Mouse (Mus musculus) regulatory T cell (primary cell): ENCODE measurements around the gene Tfb2m.

Experiments
- in situ Hi-C: fragments of 300-600 bp; cut with MboI, MseI; formaldehyde crosslinking; loops from one replicate; pipeline ENCODE4 v1.15.1; 2025; ENCODE audit warnings: high pct_unique_total_duplicates

Gene Tfb2m

GRCm38 (mm10) chr1:179506530-179507315, 39.3 kb downstream of the Tfb2m start:
- in situ Hi-C loops: no loop called here

GRCm38 (mm10) chr1:179502565-179502964, 43.5 kb downstream of the Tfb2m start:
- in situ Hi-C loops: loop anchor here (5.0 kb wide), 1 partner anchor 120 kb away; no protein-coding TSS in a partner anchor

- in situ Hi-C loops: loop anchor here (25.0 kb wide), 1 partner anchor 962 kb away; the partner anchor contains the start of gene Kif26b
These were observed 46.8 kb downstream of the Tfb2m start for GRCm38 (mm10) chr1:179499257-179499656.

DNA sequence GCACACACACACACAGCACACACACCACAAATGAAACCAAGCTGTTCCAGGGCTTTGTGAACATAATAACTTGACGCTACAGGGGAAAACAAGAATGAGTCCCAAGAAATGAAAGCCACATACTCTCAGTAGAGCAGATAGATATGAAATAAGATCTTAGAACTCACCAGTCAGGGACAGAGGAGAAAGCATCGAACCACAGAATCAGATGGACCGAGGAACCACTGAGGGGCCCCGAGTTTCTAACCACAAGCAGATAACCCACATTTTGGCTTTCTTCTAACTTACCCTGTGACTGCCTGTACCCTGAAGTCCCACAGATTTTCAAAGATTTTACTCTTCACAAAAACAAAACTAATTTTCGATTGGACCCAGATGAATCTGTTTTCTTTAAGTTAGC, 53.2 kb downstream of the Tfb2m start:
- in situ Hi-C loops: loop anchor here (25.0 kb wide), 1 partner anchor 956 kb away; the partner anchor contains the start of gene Kif26b

- in situ Hi-C loops: loop anchor here (25.0 kb wide), 1 partner anchor 951 kb away; the partner anchor contains the start of gene Kif26b
These were observed 57.5 kb downstream of the Tfb2m start for GRCm38 (mm10) chr1:179488520-179488919.

DNA sequence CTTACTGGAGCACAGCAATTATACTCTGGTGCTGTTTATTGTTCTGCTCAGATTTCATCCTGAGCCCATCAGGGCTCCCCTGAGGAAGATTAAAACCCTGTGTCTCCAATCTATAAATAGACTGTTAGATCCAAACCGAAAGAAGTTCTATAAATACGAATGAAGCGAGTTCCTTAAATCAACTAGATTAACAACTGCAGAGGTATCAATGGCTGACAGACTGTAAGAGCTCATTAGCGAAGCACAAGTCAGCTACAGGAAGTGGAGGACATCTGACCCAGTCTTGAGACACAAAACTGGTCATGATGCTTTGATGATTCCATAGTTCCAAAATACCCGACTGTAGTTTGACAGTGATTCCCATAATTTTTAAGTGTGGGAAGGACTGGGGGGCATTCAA, 58.1 kb downstream of the Tfb2m start:
- in situ Hi-C loops: loop anchor here (25.0 kb wide), 1 partner anchor 951 kb away; the partner anchor contains the start of gene Kif26b

GRCm38 (mm10) chr1:179487238-179487637, 58.8 kb downstream of the Tfb2m start:
- in situ Hi-C loops: loop anchor here (25.0 kb wide), 1 partner anchor 950 kb away; the partner anchor contains the start of gene Kif26b

DNA sequence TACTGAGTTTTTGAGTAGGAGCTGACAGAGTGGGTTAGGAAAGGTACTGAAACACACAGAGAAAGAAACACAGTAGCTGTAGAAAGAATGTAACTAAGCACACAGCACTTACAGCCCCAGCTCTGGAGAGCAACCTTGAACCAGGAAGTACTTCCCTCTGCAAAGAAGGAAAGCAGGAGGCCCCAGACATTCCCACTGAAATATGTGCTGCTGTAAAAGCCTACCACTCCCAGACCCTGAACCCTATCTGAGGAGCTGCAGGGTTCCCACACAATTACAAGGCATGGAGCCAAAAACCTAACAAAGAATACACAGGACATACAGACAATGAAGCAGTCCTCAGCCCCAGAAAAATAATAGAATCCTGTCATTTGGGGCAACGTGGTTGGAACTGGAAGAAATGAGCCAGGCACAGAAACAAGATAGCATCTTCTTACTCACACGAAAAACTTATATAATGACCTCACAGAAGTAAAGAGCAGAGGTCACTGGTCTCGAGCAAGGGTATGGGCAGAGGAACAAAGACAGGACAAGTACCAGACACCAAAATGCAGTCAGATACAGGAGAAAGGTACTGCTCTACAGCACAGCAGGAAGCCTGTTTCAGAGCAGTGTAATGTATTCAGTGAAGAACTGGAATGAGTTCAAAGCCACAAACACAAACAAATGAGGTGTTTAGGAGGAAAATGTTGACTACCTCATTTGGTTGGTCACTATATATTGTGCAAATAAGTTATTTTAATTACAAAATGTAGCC, 60.1 kb downstream of the Tfb2m start:
- in situ Hi-C loops: loop anchor here (25.0 kb wide), 1 partner anchor 949 kb away; the partner anchor contains the start of gene Kif26b

DNA sequence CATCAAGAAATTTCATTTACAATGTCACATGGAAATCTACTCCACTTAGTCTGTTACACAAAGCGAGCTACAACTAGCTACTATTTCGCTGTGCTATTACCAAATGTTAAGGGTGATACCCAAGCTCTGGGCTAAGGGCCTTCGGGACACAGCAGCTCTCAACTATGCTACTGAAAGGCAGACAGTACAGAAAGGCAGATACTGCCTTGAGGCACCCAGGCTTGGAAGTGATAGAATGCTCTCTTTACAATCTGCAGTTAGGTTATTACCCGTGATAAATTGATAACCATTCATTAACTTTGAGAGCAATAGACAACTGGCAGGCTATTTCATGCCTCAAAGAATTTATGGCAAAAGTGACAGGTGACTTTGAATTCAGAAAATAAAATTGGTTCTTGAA, 65.2 kb downstream of the Tfb2m start:
- in situ Hi-C loops: loop anchor here (25.0 kb wide), 1 partner anchor 944 kb away; the partner anchor contains the start of gene Kif26b
